8 mouse cellular contexts compared by ENCODE assay signal in genomic region chr11:97435808-97436491, GRCm38 (mm10). TPM values are rescaled to one million over a fixed set of nuclear protein-coding genes. Genes with fewer than 3 reads are reported as not detected.
DNase-seq lines count a peak whose midpoint lies in the region; ATAC-seq and TF ChIP-seq lines count a peak whose summit lies in the region.

No protein-coding gene starts in this region.

- peaks cover 72% of the 10 kb centered on the region for H3K4me1 ChIP-seq in hindbrain, embryonic 10.5 days (replicated peaks)
- peaks cover 45% of the 10 kb centered on the region for H3K4me1 ChIP-seq in limb, embryonic 14.5 days (ENCODE audit: control insufficient read depth, insufficient read depth, low read length)

- no peak for ATAC-seq in limb, embryonic 14.5 days (ENCODE audit: low FRiP score, low read depth)

- no peak overlapping the region for H3K4me2 ChIP-seq in limb, embryonic 14.5 days (replicated peaks; ENCODE audit: low read depth, low read length, severe bottlenecking)
- H3K4me2 ChIP-seq in myocyte (ENCODE audit: low read depth) = peak overlapping the region; percentile 69

- H3K9ac ChIP-seq in limb, embryonic 14.5 days (ENCODE audit: low read depth, low read length, severe bottlenecking) = no peak overlapping the region

- H3K27ac ChIP-seq in hindbrain, embryonic 10.5 days = peak overlapping the region; percentile 83
- H3K27ac ChIP-seq in limb, embryonic 14.5 days (replicated peaks; ENCODE audit: low read depth, low read length) = peak overlapping the region; percentile 10; the same call in 1 of the 2 replicates

- H3ac ChIP-seq in myocyte (ENCODE audit: control insufficient read depth, insufficient read length) = no peak overlapping the region

- H3K4me3 ChIP-seq in hindbrain, embryonic 10.5 days = peak overlapping the region; percentile 53
- H3K4me3 ChIP-seq in limb, embryonic 14.5 days (replicated peaks; ENCODE audit: low read length) = no peak overlapping the region
- peak overlapping the region; percentile 3 for H3K4me3 ChIP-seq in myocyte

- no peak for TF ChIP-seq POLR2A in limb, embryonic 14.5 days (IDR thresholded peaks at IDR 0.05; ENCODE audit: borderline replicate concordance, extremely low read depth, insufficient read depth, insufficient read length)
- TF ChIP-seq POLR2A in myocyte (IDR thresholded peaks at IDR 0.05; ENCODE audit: insufficient read length, low read depth) = no peak

- peak; percentile 59 for DNase-seq in embryo, embryonic 10 days (ENCODE audit: low spot score)
- no peak for DNase-seq in embryo, embryonic 11 days
- DNase-seq in adrenal gland, postnatal 36 days = peak; percentile 81 to 83
- no peak for DNase-seq in hindbrain, embryonic 10.5 days (ENCODE audit: low spot score)
- DNase-seq in limb, embryonic 14.5 days (ENCODE audit: low spot score) = no peak
- no peak for DNase-seq in cerebellum, adult 11 months
- no peak for DNase-seq in left cerebral cortex, adult 11 months (ENCODE audit: low spot score)

- H3K27me3 ChIP-seq in hindbrain, embryonic 10.5 days (ENCODE audit: insufficient read depth, poor library complexity, severe bottlenecking) = peaks cover 37% of the 10 kb centered on the region
- no peaks in the 10 kb centered on the region for H3K27me3 ChIP-seq in limb, embryonic 14.5 days (ENCODE audit: control insufficient read depth, insufficient read depth, low read length)
- no peaks in the 10 kb centered on the region for H3K27me3 ChIP-seq in myocyte (ENCODE audit: control insufficient read depth, insufficient read depth, insufficient read length)

- no peaks in the 10 kb centered on the region for H3K36me3 ChIP-seq in hindbrain, embryonic 10.5 days
- no peaks in the 10 kb centered on the region; the same call in 1 of the 2 replicates for H3K36me3 ChIP-seq in limb, embryonic 14.5 days (ENCODE audit: control insufficient read depth, insufficient read depth, low read length)
- H3K36me3 ChIP-seq in myocyte (ENCODE audit: control insufficient read depth, insufficient read depth) = no peaks in the 10 kb centered on the region

- peaks cover 65% of the 10 kb centered on the region for H3K79me2 ChIP-seq in myocyte (ENCODE audit: control insufficient read depth, insufficient read depth)

- 59% methylated on average over 13 of the region's 13 CpGs for WGBS in hindbrain, embryonic 10.5 days
- WGBS in limb, embryonic 14.5 days = 59% methylated on average over 13 of the region's 13 CpGs

- no peaks in the 10 kb centered on the region for H3K9me3 ChIP-seq in hindbrain, embryonic 10.5 days
- H3K9me3 ChIP-seq in limb, embryonic 14.5 days (ENCODE audit: control insufficient read depth, low read length) = no peaks in the 10 kb centered on the region

TF ChIP-seq in myocyte, 11 proteins besides CTCF, POLR2A, EP300 and RAD21:
- no peak for TF ChIP-seq CEBPB (IDR thresholded peaks at IDR 0.05; ENCODE audit: insufficient read depth, poor library complexity, severe bottlenecking)
- TF ChIP-seq MYOG (IDR thresholded peaks at IDR 0.05; ENCODE audit: control insufficient read depth in 1 of 3, insufficient read depth in 1 of 3, insufficient read length in 2 of 3, low read depth in 2 of 3) = no peak
- no peak for TF ChIP-seq MYOD1 (IDR thresholded peaks at IDR 0.05; ENCODE audit: control insufficient read depth in 1 of 3, insufficient read length in 2 of 3, low read depth in 2 of 3)
- TF ChIP-seq POLR2AphosphoS2 (IDR thresholded peaks at IDR 0.05; ENCODE audit: insufficient read length, low read depth) = no peak
- TF ChIP-seq REST (IDR thresholded peaks at IDR 0.05; ENCODE audit: insufficient read depth, insufficient read length) = no peak
- no peak for TF ChIP-seq USF1 (IDR thresholded peaks at IDR 0.05; ENCODE audit: low read depth)
- no peak for TF ChIP-seq TCF3 (IDR thresholded peaks at IDR 0.05; ENCODE audit: insufficient read length, low read depth)
- no peak for TF ChIP-seq E2F4 (IDR thresholded peaks at IDR 0.05; ENCODE audit: insufficient read depth)
- no peak for TF ChIP-seq SRF (IDR thresholded peaks at IDR 0.05; ENCODE audit: control insufficient read depth, insufficient read length, low read depth)
- no peak for TF ChIP-seq MAX (IDR thresholded peaks at IDR 0.05; ENCODE audit: low read depth)

RNA-seq across cellular contexts. Expression of gene Arhgap23, which starts 20.6 kb away (rescaled TPM):
- 10 to 100 TPM; 28.6 to 37.3 TPM for total RNA-seq in adrenal gland, postnatal 36 days (2021)
- polyA plus RNA-seq in hindbrain, embryonic 10.5 days (2016; fragmentation: Nextera tagmentation; extraction: Ambion mirVana) = 2.7 and 4.0 TPM in 2 replicates
- polyA plus RNA-seq in limb, embryonic 14.5 days (2012; rRNA removed) = 28.9 and 37.9 TPM in 2 replicates
- polyA plus RNA-seq in limb, embryonic 14.5 days (2014; fragmentation: Nextera tagmentation; extraction: Ambion mirVana) = 9.8 and 10.8 TPM in 2 replicates
- 41.9 TPM for polyA plus RNA-seq in myocyte (2012; fragmentation: generic; extraction: Trizol)

Comparison
In these comparisons a context has a peak if more than half of its experiments do, and no peak if none do; other contexts are left out.
1. DNase-seq: peak in embryo, embryonic 10 days (single experiment) and adrenal gland, postnatal 36 days (2 of 2); none in embryo, embryonic 11 days (single experiment), hindbrain, embryonic 10.5 days (single experiment), limb, embryonic 14.5 days (single experiment), cerebellum, adult 11 months (single experiment) and left cerebral cortex, adult 11 months (single experiment).